Mouse (Mus musculus) CD4-positive, CD25-positive, alpha-beta regulatory T cell, adult 2 months (primary cell): ENCODE measurements around the gene Creb3.
"Not testable (repeated sequence)": the region's sequence is repeated elsewhere in the genome, so short reads cannot be mapped to it uniquely, and the experiment has no call there.

Experiments used
- DNase-seq: peaks from one replicate; pipeline ENCODE4 v3.0.0-alpha.2; 2012; ENCODE audit warnings: low read depth, low spot score

Creb3 gene

GRCm38 (mm10) chr4:43583421-43583820 is 21.3 kb downstream of the Creb3 start:
- DNase-seq = no peak

- DNase-seq = no peak
Measured at GRCm38 (mm10) chr4:43584444-43585416, 22.6 kb downstream of the Creb3 start, which contains the start of gene Msmp. Gene Msmp, minus strand, starts transcription at chr4:43584494.

- DNase-seq = no peak
Measured at GRCm38 (mm10) chr4:43585682-43586081, 23.6 kb downstream of the Creb3 start.

GRCm38 (mm10) chr4:43586411-43586810 is 24.3 kb downstream of the Creb3 start:
- no peak for DNase-seq

- DNase-seq = no peak
Measured at GRCm38 (mm10) chr4:43587681-43588080, 25.5 kb downstream of the Creb3 start.

DNA sequence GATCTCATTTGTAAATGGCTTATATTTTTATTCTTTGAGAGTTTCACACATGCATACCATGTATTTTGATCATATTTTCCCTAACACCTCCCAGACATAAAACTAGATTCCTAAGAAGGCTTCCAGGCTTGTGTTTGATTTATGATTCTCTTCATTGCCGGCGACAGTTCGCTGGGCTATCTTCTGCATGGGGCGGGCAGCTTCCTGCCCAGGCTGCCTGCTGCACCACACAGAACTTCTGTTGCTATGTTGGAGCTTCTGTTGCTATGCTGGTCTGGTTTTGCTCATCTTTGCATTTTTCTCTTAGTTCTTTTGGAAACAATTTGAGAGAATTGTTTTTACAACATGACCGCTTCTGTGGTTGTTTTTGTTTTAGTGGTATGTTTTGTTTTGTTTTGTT is 29.4 kb downstream of the Creb3 start:
- peak; percentile 16 for DNase-seq

DNA sequence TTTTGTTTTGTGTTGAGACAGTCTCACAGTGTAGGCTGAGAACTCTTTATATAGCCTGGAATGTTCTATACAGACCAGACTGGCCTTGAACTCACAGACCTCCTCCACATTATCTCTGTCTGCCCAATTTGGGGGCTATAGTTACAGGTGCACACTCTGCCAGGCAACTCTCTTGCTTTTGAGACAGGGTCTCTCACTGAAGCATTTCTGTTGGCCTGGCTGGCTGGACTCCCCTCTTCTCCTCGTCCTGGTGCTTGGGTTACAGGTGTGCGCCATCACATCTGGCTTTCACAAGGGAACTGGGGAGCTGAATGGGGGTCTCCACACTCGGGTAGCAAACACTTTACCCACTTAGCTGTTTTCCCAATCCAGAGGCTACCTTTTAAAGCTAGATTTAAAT is 29.8 kb downstream of the Creb3 start:
- DNase-seq = no peak

- DNase-seq = no peak
Measured at GRCm38 (mm10) chr4:43593453-43593852, 31.3 kb downstream of the Creb3 start.

GRCm38 (mm10) chr4:43596597-43596996 is 34.5 kb downstream of the Creb3 start:
- not testable (repeated sequence) for DNase-seq

DNA sequence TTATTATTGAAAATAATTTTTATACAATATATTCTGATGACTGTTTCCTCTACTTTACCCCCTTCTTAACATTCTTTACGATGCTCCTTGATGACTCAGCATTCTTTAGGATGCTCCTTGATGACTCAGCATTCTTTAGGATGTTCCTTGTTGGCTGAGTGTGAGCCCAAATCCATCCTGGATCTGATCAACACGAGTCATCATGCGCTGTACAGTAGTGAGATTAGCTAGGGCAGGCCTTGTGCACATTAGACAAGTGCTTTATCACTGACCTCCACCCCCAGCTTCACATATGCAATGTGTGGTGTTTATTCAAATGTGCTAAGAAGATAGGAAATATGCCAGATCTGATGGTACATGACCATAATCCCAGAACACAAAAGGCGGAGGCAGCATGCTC is 36.1 kb downstream of the Creb3 start:
- no peak for DNase-seq

- no peak for DNase-seq
Measured at GRCm38 (mm10) chr4:43598650-43599380, 36.7 kb downstream of the Creb3 start.

DNA sequence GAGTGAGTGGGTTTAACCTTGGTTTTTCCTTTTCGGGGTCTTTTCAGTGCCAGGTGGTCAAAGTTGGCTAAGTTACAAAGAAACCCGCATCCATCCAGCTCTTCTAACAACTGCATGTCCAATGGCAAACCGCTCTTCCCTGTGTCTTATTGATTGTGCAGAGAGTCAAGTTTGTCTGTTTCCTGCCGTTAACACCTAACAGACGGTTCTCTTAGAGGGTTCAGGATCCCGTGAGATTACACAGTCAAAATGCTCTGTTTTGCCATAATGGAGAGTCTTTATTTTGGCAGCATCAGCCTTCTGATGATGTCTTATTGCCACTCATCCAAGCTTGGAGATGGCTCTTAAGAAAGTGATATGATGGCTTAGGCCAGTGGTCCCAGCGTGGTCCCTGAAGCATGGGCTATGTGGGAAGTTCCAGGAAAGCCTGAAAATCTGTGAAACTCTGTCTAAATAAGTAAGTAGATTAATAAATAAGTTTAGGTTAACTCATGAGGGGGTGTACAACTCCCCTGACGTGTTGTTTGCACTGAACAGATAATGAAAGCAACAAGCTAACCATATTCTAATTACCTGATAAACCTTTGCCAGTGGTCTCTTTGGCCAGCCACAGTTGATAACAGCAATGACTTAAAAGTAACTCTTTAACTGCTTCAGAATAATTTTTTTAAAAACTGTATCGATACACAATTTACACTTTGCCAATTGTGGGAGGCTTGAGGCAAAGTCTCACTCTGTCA is 38.2 kb downstream of the Creb3 start:
- DNase-seq = no peak

- DNase-seq = no peak
Measured at GRCm38 (mm10) chr4:43604099-43604498, 42.0 kb downstream of the Creb3 start.

DNA sequence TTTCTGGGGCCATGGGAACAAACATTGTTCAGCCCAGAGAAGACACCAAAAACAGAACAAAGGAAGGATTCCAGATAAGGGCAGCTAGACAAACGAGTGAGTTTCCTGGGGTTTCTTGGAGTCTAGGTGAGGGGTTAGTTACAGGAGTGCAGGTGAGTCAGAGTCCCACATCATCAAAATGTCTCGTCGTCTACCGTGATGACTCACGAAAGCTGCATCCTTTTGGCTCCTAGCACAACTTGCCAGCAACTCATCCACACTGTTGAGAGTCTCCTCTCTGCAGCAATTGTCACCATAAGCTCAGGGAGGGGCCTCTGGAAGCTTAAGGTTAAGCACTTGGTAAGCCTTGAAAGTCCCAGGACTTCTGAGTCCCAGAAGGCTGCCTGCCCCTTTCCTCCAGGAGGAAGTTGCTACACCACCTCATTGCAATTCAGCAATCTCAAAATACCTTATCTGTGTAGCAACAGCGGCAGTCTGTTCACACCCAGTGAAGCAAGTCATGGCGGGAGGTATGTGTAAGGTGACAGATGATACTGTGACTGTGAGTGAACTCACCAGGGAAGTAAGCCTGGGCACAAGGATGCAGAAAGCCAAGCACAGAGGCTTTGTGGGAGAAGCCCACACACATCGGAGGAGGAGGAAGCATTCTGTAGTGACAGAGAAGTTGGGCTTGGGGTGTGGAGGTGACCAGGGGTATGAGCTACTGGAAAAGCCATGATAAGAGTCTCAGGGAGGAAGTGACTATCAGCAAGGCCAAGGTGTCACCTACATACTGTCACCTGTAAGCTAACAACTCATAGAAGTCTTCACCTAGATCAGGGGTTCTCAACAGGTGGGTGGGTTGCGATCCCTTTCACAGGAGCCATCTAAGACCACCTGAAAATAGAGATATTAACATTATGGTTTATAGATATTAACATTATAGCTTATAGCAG is 42.9 kb downstream of the Creb3 start:
- DNase-seq = no peak

GRCm38 (mm10) chr4:43612534-43612933 is 50.4 kb downstream of the Creb3 start:
- no peak for DNase-seq

GRCm38 (mm10) chr4:43613060-43613730 is 51.1 kb downstream of the Creb3 start:
- DNase-seq = peak; percentile 20
